Mouse (Mus musculus): ENCODE data around the gene Msi2. TPM values are rescaled to one million over a fixed set of nuclear protein-coding genes. Genes with fewer than 3 reads are reported as not detected.

The Msi2 gene
- total RNA-seq, 2 experiments from 2014 or later: 105 to 113 TPM

- DNase-seq: no peak
Observed at GRCm38 (mm10) chr11:88587710-88588109, 130.6 kb downstream of the Msi2 start.

DNA sequence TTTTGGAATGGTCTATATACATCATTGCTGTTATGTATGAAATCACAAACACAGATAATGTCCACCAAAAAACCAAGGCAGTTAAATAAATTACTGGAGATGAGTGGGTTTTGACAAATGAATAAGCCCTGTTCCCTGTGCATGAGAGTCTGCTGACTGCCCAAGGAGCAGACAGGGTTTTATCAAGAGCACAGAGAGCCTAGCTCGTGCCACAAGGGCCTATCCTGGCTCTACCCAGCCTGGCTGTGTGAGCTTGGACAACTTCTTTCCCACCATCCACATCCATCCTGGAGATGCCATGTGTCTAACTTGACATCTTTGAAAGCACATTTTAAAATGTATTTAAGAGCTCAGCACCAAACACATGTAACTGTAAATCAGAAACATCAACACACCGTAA lies 132.4 kb downstream of the Msi2 start:
- no peak for DNase-seq

GRCm38 (mm10) chr11:88585171-88585632 lies 133.1 kb downstream of the Msi2 start:
- DNase-seq: peak in 1 of 2 experiments; percentile 42

DNA sequence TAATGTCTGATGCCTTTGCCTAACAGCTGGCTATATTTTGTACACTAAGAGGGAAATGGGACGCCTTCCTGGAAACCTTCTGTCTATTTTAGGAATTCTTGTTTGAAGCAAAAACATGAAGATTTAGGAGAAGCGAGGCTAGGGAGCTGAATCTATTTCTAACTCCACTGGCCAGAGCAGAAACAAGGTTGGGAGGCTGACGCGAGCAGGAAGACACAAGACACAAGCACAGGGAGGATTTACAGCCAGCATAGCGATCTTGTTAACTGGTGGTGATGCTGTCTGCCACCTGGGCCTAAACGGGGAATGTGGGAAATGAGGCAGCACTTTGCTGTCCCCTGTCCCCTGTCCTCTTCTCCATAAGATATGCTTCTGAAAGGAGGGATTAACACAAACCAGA lies 134.4 kb downstream of the Msi2 start:
- no peak for DNase-seq

DNA sequence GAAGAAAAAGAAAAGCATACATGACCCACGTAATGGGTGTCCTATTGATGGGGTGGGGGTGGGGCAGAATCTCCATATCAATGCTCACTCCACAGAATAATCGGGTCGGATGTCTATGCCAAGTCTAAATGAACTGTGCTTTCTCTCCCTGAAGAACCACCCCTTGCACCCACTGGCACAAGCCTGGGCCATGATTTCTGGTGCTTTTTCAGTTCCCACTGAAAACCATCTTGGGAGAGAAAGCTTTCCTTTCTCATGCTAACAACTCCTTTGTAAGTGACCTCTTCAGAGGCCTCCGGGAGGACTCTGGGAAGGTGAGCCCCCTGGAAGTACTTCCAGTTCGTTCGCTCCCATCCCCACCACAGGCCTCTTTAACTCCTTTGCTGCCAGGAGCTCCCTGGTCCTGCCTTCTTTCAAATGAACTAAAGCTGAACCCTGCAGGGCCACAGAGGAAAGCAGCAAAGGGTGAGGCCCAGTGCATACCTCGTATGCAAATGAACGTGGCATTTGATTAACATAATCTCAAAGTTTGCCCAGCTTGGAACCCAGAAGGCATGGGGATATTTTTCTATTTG lies 135.0 kb downstream of the Msi2 start:
- DNase-seq: peak in 1 of 2 experiments; percentile 49

DNA sequence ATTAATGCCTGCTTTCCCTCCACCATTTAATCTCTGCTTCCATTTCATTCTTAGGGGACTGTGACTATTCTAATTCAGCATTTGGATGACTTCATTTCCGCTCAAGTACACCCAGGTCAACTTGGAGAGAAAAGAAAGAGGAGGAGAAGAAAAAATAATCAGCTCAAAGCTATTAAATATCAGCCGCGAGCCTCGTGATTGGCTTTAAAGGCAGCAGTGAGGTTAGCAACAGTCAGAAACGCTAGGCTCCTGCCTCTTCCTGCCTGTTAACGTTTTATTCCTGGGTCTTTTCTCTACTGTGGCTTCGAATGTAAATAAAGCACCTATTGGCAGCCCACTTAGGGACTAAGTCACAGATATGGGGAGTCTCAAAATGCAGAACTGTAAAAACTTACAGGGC lies 135.5 kb downstream of the Msi2 start:
- no peak for DNase-seq

DNA sequence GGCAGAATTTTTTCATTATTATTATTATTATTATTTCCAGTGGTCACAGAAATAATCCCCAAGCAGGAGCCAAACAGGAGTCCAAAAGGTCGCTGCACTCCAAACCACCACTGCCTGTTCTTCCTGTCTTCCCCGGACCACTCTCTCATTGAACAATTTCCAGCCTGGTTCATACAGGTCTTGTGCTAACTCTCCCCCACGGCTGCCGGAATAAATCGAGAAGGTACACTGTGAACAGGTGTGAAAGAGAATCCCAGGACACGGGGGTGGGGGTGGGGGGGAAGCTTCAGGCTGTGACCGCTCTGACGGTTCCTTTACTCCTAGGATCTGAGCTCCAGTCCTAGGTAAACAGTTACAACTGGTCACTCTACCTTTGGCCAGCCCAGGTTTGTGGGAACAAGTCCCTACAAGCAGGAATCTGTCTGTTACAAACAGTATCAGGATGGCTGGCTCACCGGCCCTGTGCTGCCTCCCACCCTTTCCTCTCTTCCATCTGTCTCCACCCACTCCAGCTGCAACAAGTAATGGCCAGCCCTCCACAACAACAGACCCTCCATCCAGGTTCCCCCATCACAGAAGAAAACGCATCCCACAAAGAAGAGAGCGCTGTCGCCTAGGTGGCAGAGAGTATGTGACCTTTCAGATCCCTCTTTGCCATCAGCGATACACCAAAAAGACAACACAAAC lies 136.1 kb downstream of the Msi2 start:
- no peak for DNase-seq

DNA sequence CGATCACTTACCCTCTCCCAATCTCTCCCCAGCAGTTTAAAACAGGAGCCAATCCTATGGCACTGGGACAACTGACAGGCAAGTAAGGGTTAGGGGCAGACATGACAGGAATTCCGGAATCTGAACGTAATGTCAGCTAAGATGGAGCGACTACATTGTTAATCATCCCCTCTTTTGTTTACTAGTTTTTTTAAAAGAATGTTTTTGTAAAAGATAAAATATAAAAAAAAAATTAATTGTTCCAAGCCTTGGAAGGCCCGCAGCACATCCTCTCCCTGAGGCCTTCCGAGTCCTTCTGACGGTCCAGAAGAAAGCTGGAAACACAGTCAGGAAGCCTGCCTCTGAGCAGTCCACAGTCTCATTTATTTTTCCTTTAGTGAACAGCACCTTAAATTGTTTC lies 136.9 kb downstream of the Msi2 start:
- no peak for DNase-seq

GRCm38 (mm10) chr11:88578700-88579099 lies 139.6 kb downstream of the Msi2 start:
- DNase-seq: no peak

GRCm38 (mm10) chr11:88577076-88577475 lies 141.2 kb downstream of the Msi2 start:
- DNase-seq: no peak

DNA sequence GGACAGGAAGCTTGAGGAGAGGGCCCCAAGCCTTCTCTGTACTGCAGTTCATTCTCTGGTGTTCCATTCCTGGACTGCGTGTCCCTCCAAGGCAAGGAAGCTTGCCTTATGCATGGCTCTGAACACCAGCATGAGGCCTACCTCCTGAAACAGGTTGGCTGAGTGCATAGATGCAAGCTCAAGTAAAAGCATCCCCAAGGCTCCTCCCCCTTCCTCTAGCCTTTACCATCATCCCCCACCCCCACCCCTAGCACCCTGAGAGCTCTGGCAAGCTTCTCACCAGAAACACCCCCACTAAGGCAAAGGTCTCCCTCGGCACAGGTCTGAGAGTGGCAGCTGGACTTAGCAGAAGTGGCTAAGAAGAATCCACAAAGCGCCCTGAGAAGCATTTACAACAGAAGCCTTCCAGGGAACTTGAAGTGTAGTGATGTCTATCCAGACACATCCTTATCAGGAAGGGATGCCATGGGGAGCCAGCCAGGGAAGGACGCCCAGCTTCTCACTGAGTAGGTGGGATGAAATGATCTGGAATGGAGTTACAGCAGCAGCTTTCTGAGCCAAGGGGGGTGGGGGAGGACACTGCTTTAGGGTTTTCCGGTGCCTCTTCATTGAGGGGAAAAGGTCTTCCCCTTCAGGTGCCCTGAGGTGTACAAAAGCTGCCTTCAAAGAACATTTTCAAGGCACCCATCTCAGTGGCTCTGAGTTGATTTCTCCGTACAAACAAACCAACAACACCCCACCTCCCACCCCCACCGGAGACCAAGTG lies 141.9 kb downstream of the Msi2 start:
- DNase-seq: no peak

- DNase-seq: no peak
Observed at GRCm38 (mm10) chr11:88574575-88575360, 143.5 kb downstream of the Msi2 start.

GRCm38 (mm10) chr11:88573013-88573412 lies 145.3 kb downstream of the Msi2 start:
- no peak for DNase-seq

GRCm38 (mm10) chr11:88572461-88572860 lies 145.9 kb downstream of the Msi2 start:
- DNase-seq: no peak

DNA sequence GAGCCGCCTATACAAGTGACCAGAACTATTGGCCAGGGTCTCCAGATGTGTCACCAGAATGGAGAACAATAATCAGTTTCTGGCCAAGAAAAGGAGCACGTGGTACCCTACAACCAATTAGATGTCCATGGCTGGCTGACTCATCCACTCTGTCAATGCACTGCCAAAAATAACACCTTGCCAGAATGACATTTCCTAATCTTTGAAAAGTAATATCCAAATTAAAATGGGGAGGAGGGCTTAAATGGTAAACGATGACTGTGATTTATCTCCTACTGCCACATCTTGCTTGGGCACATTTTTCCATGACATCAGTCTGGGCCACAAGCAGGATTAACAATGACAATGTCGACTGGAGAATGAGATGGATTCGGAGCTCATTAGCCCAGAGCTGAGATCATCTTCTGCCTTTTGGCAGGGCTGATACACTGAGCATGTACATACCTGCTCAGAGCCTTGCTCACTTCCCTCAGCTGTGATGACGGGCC lies 147.6 kb downstream of the Msi2 start:
- DNase-seq: no peak

DNA sequence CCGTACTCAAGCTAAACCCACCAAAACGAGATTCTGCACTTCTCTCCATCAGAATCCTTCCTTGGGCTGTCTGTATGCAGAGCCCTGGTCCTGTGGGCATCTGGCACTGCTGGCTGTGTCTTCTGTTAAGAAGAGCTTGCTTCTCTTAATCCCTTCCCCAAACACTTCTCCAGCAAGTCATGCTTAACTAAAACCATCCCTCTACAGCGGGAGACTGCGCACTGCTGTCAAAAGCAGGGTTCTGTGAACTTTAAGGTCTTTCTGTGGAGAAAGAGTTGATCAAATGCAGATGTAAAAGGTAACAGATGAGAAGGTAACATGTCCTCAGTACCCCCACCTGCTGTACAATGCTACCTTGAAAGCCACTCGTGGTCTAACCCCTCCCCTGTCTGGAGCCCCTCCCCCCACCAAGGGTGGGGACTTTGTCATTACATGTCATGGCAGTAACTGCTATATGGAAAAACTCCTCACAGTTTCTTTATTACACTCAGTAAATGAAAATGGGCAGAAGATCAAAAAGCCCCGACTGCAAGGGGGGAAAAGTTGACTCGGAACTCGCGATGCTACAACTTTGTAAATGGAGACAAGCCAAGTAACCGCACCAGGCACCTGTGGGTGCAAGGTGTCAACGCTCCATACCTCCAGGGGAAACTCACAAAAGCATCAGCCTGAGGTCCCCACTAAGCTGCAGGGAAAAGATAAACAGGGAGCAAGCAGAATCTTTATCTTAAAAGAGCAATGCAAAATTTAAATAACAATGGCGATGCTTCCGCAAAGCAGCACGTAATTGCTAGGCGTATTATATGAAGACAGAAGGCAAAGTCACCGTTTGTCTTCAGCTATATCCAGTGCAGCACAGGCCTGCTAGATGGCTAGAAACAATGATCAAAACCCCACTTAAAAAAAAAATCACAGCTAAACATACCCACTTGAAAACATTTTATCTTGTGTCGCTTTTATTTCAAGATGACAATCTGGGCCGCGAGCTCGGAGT lies 151.4 kb downstream of the Msi2 start:
- no peak for DNase-seq

GRCm38 (mm10) chr11:88564810-88565209 lies 153.5 kb downstream of the Msi2 start:
- no peak for DNase-seq

DNA sequence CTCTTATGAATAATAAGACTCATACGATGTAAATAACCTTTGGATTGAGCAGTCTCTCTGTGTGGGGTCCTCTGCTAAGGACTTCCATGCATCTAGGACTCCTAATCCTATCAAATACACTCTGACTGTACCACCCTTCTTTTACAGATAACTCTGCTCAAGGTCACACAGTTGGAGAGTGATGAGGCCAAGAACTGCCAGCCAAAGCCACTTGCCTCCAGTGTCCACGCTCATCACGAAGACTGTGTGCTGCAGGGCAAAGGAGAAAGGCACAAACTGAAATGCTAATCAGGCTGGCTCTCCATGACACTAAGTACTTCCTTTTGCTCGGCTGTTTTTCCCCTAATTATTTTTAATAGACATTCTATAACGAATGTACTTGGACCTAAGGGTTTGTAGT lies 153.9 kb downstream of the Msi2 start:
- no peak for DNase-seq

DNA sequence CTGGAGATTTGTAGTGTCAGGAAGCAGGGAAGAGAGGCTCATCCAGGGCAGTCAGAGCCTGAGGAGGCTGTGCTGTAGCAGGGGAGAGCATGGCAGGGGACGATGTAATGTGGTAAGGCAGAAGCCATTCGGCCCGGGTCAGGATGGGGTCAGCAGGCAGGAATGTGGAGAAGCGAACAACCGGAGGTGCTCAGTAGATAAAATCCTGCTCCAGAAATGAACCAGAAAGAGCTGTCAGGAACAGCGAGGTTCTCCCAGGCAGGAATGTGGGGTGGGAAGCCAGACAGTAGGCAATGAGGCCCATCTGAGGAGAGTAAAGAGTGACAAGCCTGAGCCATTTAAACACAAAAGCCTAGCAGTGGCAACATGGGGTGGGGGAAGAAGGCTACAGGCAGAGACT lies 157.1 kb downstream of the Msi2 start:
- no peak for DNase-seq

GRCm38 (mm10) chr11:88560634-88561033 lies 157.7 kb downstream of the Msi2 start:
- no peak for DNase-seq

GRCm38 (mm10) chr11:88559365-88559970 lies 158.8 kb downstream of the Msi2 start:
- DNase-seq: no peak

All from layer of hippocampus, postnatal 36 days (tissue).